Mouse (Mus musculus): ENCODE measurements around the gene Trpm6. TPM values are rescaled to one million over a fixed set of nuclear protein-coding genes. Genes with fewer than 3 reads are reported as not detected.
A peak's percentile ranks its signal among the peaks of the same experiment; 100 is the strongest.

Trpm6 gene
- polyA plus RNA-seq, 1 experiment from 2014 or later, result 0.32 TPM

GRCm38 (mm10) chr19:18889117-18889627 lies 139.4 kb downstream of the Trpm6 start:
- Histone ChIP-seq H3K27me3 (ENCODE audit: control insufficient read depth, insufficient read depth, low read length) (no peaks in the 10 kb centered on the region), H3K9me3 (ENCODE audit: control insufficient read depth, low read length) (no peaks in the 10 kb centered on the region), H3K4me1 (ENCODE audit: control insufficient read depth, insufficient read depth, low read length) (peaks cover 12% of the 10 kb centered on the region; the same call in 1 of the 2 replicates), H3K4me3 (replicated peaks; ENCODE audit: low read depth, low read length) (peak overlapping the region; percentile 25), H3K27ac (replicated peaks; ENCODE audit: low read depth, low read length) (peak overlapping the region; percentile 83), H3K9ac (replicated peaks; ENCODE audit: low read length) (peak overlapping the region; percentile 44), H3K4me2 (ENCODE audit: low read length) (peak overlapping the region; percentile 56), H3K36me3 (ENCODE audit: control insufficient read depth, insufficient read depth, low read length) (no peaks in the 10 kb centered on the region)
- ATAC-seq (ENCODE audit: low FRiP score, low TSS enrichment), result peak; percentile 78
- DNase-seq, result peak; percentile 83
- WGBS, result 3% methylated on average over 11 of the region's 11 CpGs

- H3K27me3 ChIP-seq (ENCODE audit: control insufficient read depth, insufficient read depth, low read length), result no peaks in the 10 kb centered on the region
- no peaks in the 10 kb centered on the region for H3K9me3 ChIP-seq (ENCODE audit: control insufficient read depth, low read length)
- WGBS, result 30% methylated on average over 1 of the region's 1 CpGs
- H3K4me3 ChIP-seq (replicated peaks; ENCODE audit: low read depth, low read length), result peak overlapping the region; percentile 25
- H3K36me3 ChIP-seq (ENCODE audit: control insufficient read depth, insufficient read depth, low read length), result no peaks in the 10 kb centered on the region
- H3K27ac ChIP-seq (replicated peaks; ENCODE audit: low read depth, low read length), result peak overlapping the region; percentile 83
- no peak for DNase-seq
- H3K9ac ChIP-seq (replicated peaks; ENCODE audit: low read length), result peak overlapping the region; percentile 44; the same call in 1 of the 2 replicates
- ATAC-seq (ENCODE audit: low FRiP score, low TSS enrichment), result peak; percentile 29; the same call in 1 of the 2 replicates
- peaks cover 12% of the 10 kb centered on the region; the same call in 1 of the 2 replicates for H3K4me1 ChIP-seq (ENCODE audit: control insufficient read depth, insufficient read depth, low read length)
- peak overlapping the region; percentile 56 for H3K4me2 ChIP-seq (ENCODE audit: low read length)
Measured at GRCm38 (mm10) chr19:18889632-18890031, 139.8 kb downstream of the Trpm6 start.

- DNase-seq (no peak), ATAC-seq (ENCODE audit: low FRiP score, low TSS enrichment) (peak; percentile 28; the same call in 1 of the 2 replicates)
- H3K4me1 ChIP-seq (ENCODE audit: control insufficient read depth, insufficient read depth, low read length), result peaks cover 12% of the 10 kb centered on the region; the same call in 1 of the 2 replicates
- no peak overlapping the region for H3K4me3 ChIP-seq (replicated peaks; ENCODE audit: low read depth, low read length)
- 70% methylated on average over 4 of the region's 4 CpGs for WGBS
- peak overlapping the region; percentile 83 for H3K27ac ChIP-seq (replicated peaks; ENCODE audit: low read depth, low read length)
- no peak overlapping the region for H3K9ac ChIP-seq (replicated peaks; ENCODE audit: low read length)
- H3K9me3 ChIP-seq (ENCODE audit: control insufficient read depth, low read length), result no peaks in the 10 kb centered on the region
- no peaks in the 10 kb centered on the region for H3K36me3 ChIP-seq (ENCODE audit: control insufficient read depth, insufficient read depth, low read length)
- no peak overlapping the region for H3K4me2 ChIP-seq (ENCODE audit: low read length)
- no peaks in the 10 kb centered on the region for H3K27me3 ChIP-seq (ENCODE audit: control insufficient read depth, insufficient read depth, low read length)
Measured at GRCm38 (mm10) chr19:18890216-18890615, 140.4 kb downstream of the Trpm6 start.

GRCm38 (mm10) chr19:18898238-18898637 lies 148.5 kb downstream of the Trpm6 start:
- Histone ChIP-seq H3K9me3 (ENCODE audit: control insufficient read depth, low read length) (no peaks in the 10 kb centered on the region), H3K27me3 (ENCODE audit: control insufficient read depth, insufficient read depth, low read length) (no peaks in the 10 kb centered on the region), H3K4me1 (ENCODE audit: control insufficient read depth, insufficient read depth, low read length) (no peaks in the 10 kb centered on the region), H3K4me3 (replicated peaks; ENCODE audit: low read depth, low read length) (no peak overlapping the region), H3K27ac (replicated peaks; ENCODE audit: low read depth, low read length) (no peak overlapping the region), H3K36me3 (ENCODE audit: control insufficient read depth, insufficient read depth, low read length) (no peaks in the 10 kb centered on the region), H3K9ac (replicated peaks; ENCODE audit: low read length) (no peak overlapping the region), H3K4me2 (ENCODE audit: low read length) (no peak overlapping the region)
- DNase-seq (no peak), ATAC-seq (ENCODE audit: low FRiP score, low TSS enrichment) (no peak)

- no peak overlapping the region for H3K27ac ChIP-seq (replicated peaks; ENCODE audit: low read depth, low read length)
- no peaks in the 10 kb centered on the region for H3K9me3 ChIP-seq (ENCODE audit: control insufficient read depth, low read length)
- H3K4me1 ChIP-seq (ENCODE audit: control insufficient read depth, insufficient read depth, low read length), result no peaks in the 10 kb centered on the region
- no peak for DNase-seq
- WGBS, result 67% methylated on average over 15 of the region's 15 CpGs
- H3K4me2 ChIP-seq (ENCODE audit: low read length), result no peak overlapping the region
- H3K4me3 ChIP-seq (replicated peaks; ENCODE audit: low read depth, low read length), result no peak overlapping the region
- ATAC-seq (ENCODE audit: low FRiP score, low TSS enrichment), result no peak
- no peaks in the 10 kb centered on the region for H3K27me3 ChIP-seq (ENCODE audit: control insufficient read depth, insufficient read depth, low read length)
- H3K9ac ChIP-seq (replicated peaks; ENCODE audit: low read length), result no peak overlapping the region
- no peaks in the 10 kb centered on the region for H3K36me3 ChIP-seq (ENCODE audit: control insufficient read depth, insufficient read depth, low read length)
Measured at GRCm38 (mm10) chr19:18902041-18902693, 152.4 kb downstream of the Trpm6 start.

GRCm38 (mm10) chr19:18902694-18903067 lies 152.9 kb downstream of the Trpm6 start:
- no peak for ATAC-seq (ENCODE audit: low FRiP score, low TSS enrichment)
- no peak overlapping the region for H3K27ac ChIP-seq (replicated peaks; ENCODE audit: low read depth, low read length)
- no peak overlapping the region for H3K9ac ChIP-seq (replicated peaks; ENCODE audit: low read length)
- no peaks in the 10 kb centered on the region for H3K36me3 ChIP-seq (ENCODE audit: control insufficient read depth, insufficient read depth, low read length)
- no peak for DNase-seq
- H3K4me2 ChIP-seq (ENCODE audit: low read length), result no peak overlapping the region
- H3K27me3 ChIP-seq (ENCODE audit: control insufficient read depth, insufficient read depth, low read length), result no peaks in the 10 kb centered on the region
- 73% methylated on average over 6 of the region's 6 CpGs for WGBS
- no peaks in the 10 kb centered on the region for H3K4me1 ChIP-seq (ENCODE audit: control insufficient read depth, insufficient read depth, low read length)
- no peaks in the 10 kb centered on the region for H3K9me3 ChIP-seq (ENCODE audit: control insufficient read depth, low read length)
- no peak overlapping the region for H3K4me3 ChIP-seq (replicated peaks; ENCODE audit: low read depth, low read length)

- no peak for ATAC-seq (ENCODE audit: low FRiP score, low TSS enrichment)
- 76% methylated on average over 3 of the region's 3 CpGs for WGBS
Measured at GRCm38 (mm10) chr19:18905511-18905910, 155.7 kb downstream of the Trpm6 start.

GRCm38 (mm10) chr19:18909641-18910040 lies 159.9 kb downstream of the Trpm6 start:
- Histone ChIP-seq H3K9me3 (ENCODE audit: control insufficient read depth, low read length) (no peaks in the 10 kb centered on the region), H3K4me2 (ENCODE audit: low read length) (no peak overlapping the region), H3K27ac (replicated peaks; ENCODE audit: low read depth, low read length) (no peak overlapping the region), H3K27me3 (ENCODE audit: control insufficient read depth, insufficient read depth, low read length) (no peaks in the 10 kb centered on the region), H3K4me1 (ENCODE audit: control insufficient read depth, insufficient read depth, low read length) (no peaks in the 10 kb centered on the region), H3K36me3 (ENCODE audit: control insufficient read depth, insufficient read depth, low read length) (no peaks in the 10 kb centered on the region), H3K9ac (replicated peaks; ENCODE audit: low read length) (no peak overlapping the region), H3K4me3 (replicated peaks; ENCODE audit: low read depth, low read length) (no peak overlapping the region)
- DNase-seq (peak; percentile 12), ATAC-seq (ENCODE audit: low FRiP score, low TSS enrichment) (no peak)
- WGBS, result 50% methylated on average over 3 of the region's 3 CpGs

More at GRCm38 (mm10) chr19:18905511-18905910, 155.7 kb downstream of the Trpm6 start:
- H3K9ac ChIP-seq (replicated peaks; ENCODE audit: low read length), result no peak overlapping the region
- H3K27ac ChIP-seq (replicated peaks; ENCODE audit: low read depth, low read length), result no peak overlapping the region
- no peaks in the 10 kb centered on the region for H3K4me1 ChIP-seq (ENCODE audit: control insufficient read depth, insufficient read depth, low read length)
- H3K9me3 ChIP-seq (ENCODE audit: control insufficient read depth, low read length), result no peaks in the 10 kb centered on the region
- no peak overlapping the region for H3K4me2 ChIP-seq (ENCODE audit: low read length)
- H3K4me3 ChIP-seq (replicated peaks; ENCODE audit: low read depth, low read length), result no peak overlapping the region
- DNase-seq, result no peak
- no peaks in the 10 kb centered on the region for H3K27me3 ChIP-seq (ENCODE audit: control insufficient read depth, insufficient read depth, low read length)
- H3K36me3 ChIP-seq (ENCODE audit: control insufficient read depth, insufficient read depth, low read length), result no peaks in the 10 kb centered on the region

- Histone ChIP-seq H3K27ac (replicated peaks; ENCODE audit: low read depth, low read length) (no peak overlapping the region), H3K4me2 (ENCODE audit: low read length) (no peak overlapping the region), H3K36me3 (ENCODE audit: control insufficient read depth, insufficient read depth, low read length) (no peaks in the 10 kb centered on the region), H3K4me3 (replicated peaks; ENCODE audit: low read depth, low read length) (no peak overlapping the region), H3K9ac (replicated peaks; ENCODE audit: low read length) (no peak overlapping the region), H3K27me3 (ENCODE audit: control insufficient read depth, insufficient read depth, low read length) (no peaks in the 10 kb centered on the region), H3K9me3 (ENCODE audit: control insufficient read depth, low read length) (no peaks in the 10 kb centered on the region), H3K4me1 (ENCODE audit: control insufficient read depth, insufficient read depth, low read length) (no peaks in the 10 kb centered on the region)
- ATAC-seq (ENCODE audit: low FRiP score, low TSS enrichment), result no peak
- no peak for DNase-seq
Measured at GRCm38 (mm10) chr19:18911755-18912340, 162.1 kb downstream of the Trpm6 start.
